Mouse (Mus musculus) cerebellum, adult 2 months (tissue): Measurements from ENCODE around the gene Pgs1.

Experiments
- CTCF ChIP-seq: fragments of 200-500 bp; IDR thresholded peaks from 2 replicates; pipeline ENCODE4 v1.5.1; 2011; ENCODE audit warnings: low read depth, mild to moderate bottlenecking, control low read depth, low read length, moderate library complexity, borderline replicate concordance; ENCODE audit not compliant: insufficient read depth
- POLR2A ChIP-seq: fragments of 200-500 bp; IDR thresholded peaks from 2 replicates; pipeline ENCODE4 v1.6.1; 2011; ENCODE audit warnings: low read length, control low read depth, borderline replicate concordance; ENCODE audit not compliant: insufficient read depth

DNA sequence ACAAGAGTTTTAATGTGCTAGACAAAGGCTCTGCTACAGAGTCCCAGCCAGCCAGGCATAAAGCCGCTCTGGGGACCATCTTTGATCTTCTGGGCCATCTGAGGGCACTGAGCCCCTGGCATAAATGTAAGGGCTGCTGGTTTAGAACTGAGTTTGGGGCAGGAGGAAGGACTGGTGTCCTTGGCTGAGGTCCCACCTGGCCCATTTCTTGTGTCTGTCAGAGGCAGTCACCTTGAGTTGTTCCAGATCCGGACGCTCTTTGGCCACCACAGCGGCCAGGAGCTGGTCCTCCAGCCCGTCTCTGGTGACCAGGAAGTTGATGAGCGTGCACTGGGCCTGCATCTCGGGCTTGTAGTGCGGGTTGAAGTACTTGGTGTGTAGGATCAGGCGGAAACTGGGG lies 56.7 kb downstream of the Pgs1 start:
- no peak for TF ChIP-seq POLR2A
- no peak for TF ChIP-seq CTCF
